Mouse (Mus musculus): Measurements from ENCODE around the gene Ccdc134. TPM values are rescaled to one million over a fixed set of nuclear protein-coding genes. Genes with fewer than 3 reads are reported as not detected.

The Ccdc134 gene
- total and polyA plus RNA-seq, 3 experiments, result 17.5 to 19.7 TPM; not detected in 1

DNA sequence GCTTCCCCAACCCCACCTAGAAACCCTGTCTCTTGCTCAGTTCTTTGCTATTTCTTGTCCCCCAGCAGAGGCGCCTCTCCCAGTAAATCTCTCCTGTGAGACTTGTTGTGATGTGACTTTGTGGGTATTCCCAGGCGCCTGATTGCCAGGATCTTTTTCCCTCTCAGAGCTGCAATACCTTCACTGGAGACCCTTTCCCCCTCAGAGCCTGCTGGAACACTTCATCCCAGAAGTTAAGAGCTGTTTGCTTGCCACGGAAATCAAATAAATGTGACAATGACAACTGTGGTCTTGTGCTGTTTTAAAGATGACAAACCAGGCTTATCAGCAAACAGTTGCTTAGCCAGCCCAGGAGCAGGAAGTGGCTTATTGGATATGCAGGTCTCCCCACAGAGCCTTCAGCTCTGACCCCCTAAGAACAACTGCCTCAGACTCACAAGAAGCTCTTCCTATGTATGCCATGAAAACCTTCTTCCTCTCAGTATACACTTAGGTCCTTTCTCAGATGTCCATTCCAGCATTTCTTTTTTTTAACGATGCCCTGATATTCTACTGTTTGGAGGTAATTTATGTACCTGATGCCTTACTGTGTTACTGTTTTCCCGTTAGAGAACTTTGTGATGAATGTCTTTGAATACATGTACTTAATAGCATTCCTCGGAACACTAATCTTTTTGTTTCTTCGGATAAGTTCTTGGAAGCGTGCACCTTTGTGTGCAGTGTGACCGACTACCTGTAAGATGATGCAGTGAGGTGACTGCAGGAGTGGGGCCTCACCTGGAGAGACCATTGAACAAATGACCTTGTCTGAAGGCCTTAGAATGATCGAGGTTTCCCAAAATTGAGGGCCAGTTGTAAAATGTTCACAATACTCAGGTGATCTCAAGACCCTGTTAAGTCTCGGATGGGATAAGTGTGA lies 18.4 kb downstream of the Ccdc134 start:
- H3K4me1 ChIP-seq (ENCODE audit: control insufficient read depth in 1 of 2, insufficient read depth in 2 of 2, low read length in 2 of 2), result peaks cover 0 to 27% of the 10 kb centered on the region in 2 experiments; a peak in 3 of 4 replicates
- H3K79me2 ChIP-seq (ENCODE audit: control insufficient read depth, insufficient read depth, low read length, poor library complexity), result peaks cover 28% of the 10 kb centered on the region
- H3K9me3 ChIP-seq (replicated peaks; ENCODE audit: insufficient read depth, low read length), result no peaks in the 10 kb centered on the region
- DNase-seq (ENCODE audit: low read depth, low spot score), result peak; percentile 90
- peak overlapping the region; percentile 50 to 63 for H3K4me3 ChIP-seq (ENCODE audit: control insufficient read depth in 1 of 2, insufficient read depth in 1 of 2, low read depth in 2 of 2, low read length in 2 of 2)
- H3K27ac ChIP-seq (ENCODE audit: control insufficient read depth, low read depth, low read length), result peak overlapping the region; percentile 81
- peak overlapping the region; percentile 59 for H3K9ac ChIP-seq (ENCODE audit: control insufficient read depth, low read depth, low read length, poor library complexity, severe bottlenecking)
- peaks cover 0 to 28% of the 10 kb centered on the region in 2 experiments; a peak in 2 of 4 replicates for H3K36me3 ChIP-seq (ENCODE audit: control insufficient read depth in 1 of 2, insufficient read depth in 2 of 2, low read length in 2 of 2)
- H3K27me3 ChIP-seq (ENCODE audit: control insufficient read depth in 1 of 2, insufficient read depth in 2 of 2, low read length in 2 of 2), result no peaks in the 10 kb centered on the region
- TF ChIP-seq GATA1 (IDR thresholded peaks at IDR 0.05; ENCODE audit: low read depth, low read length) (peak; percentile 89), CTCF (IDR thresholded peaks at IDR 0.05 in 2 of 3, conservative IDR thresholded peaks at IDR 0.05 in 1 of 3; ENCODE audit: control insufficient read depth in 1 of 3, insufficient read depth in 1 of 3, low read depth in 2 of 3, low read length in 3 of 3, poor library complexity in 1 of 3, severe bottlenecking in 1 of 3) (peak in 1 of 3 experiments; percentile 11; a peak in 2 of 6 replicates), ETS1 (IDR thresholded peaks at IDR 0.05; ENCODE audit: low read depth, low read length) (peak; percentile 75), HCFC1 (IDR thresholded peaks at IDR 0.05; ENCODE audit: low read depth, low read length) (no peak), CHD2 (IDR thresholded peaks at IDR 0.05; ENCODE audit: low read length) (no peak), BHLHE40 (IDR thresholded peaks at IDR 0.05; ENCODE audit: borderline replicate concordance, low read depth, low read length) (peak; percentile 40; the same call in 1 of the 2 replicates), MYB (IDR thresholded peaks at IDR 0.05; ENCODE audit: low read depth, low read length) (peak; percentile 24; the same call in 1 of the 2 replicates), MAX (IDR thresholded peaks at IDR 0.05; ENCODE audit: low read length) (peak; percentile 18; the same call in 1 of the 2 replicates), TCF12 (IDR thresholded peaks at IDR 0.05; ENCODE audit: low read depth, low read length) (peak; percentile 59), EP300 (IDR thresholded peaks at IDR 0.05; ENCODE audit: low read depth in 1 of 2, low read length in 2 of 2) (peak; percentile 58 to 71; a peak in 3 of 4 replicates), USF1 (IDR thresholded peaks at IDR 0.05; ENCODE audit: low read depth, low read length) (no peak), MXI1 (IDR thresholded peaks at IDR 0.05; ENCODE audit: low read depth, low read length) (peak; percentile 65), ELF1 (IDR thresholded peaks at IDR 0.05; ENCODE audit: low read depth, low read length) (peak; percentile 61; the same call in 1 of the 2 replicates), RCOR1 (IDR thresholded peaks at IDR 0.05; ENCODE audit: low read depth, low read length) (peak; percentile 59; the same call in 1 of the 2 replicates), TBP (IDR thresholded peaks at IDR 0.05; ENCODE audit: low read depth, low read length) (peak; percentile 73; the same call in 1 of the 2 replicates), MAFK (IDR thresholded peaks at IDR 0.05; ENCODE audit: borderline replicate concordance, low read depth, low read length) (no peak), JUND (IDR thresholded peaks at IDR 0.05; ENCODE audit: low read depth, low read length) (0 out of 2 replicates have a peak, but pooled peaks have one; percentile 53), TAL1 (IDR thresholded peaks at IDR 0.05; ENCODE audit: low read length) (peak; percentile 71), ZMIZ1 (IDR thresholded peaks at IDR 0.05; ENCODE audit: low read depth, low read length) (peak; percentile 39; the same call in 1 of the 2 replicates)
